Mouse (Mus musculus): Measurements from ENCODE around the gene Vmn1r54. TPM values are rescaled to one million over a fixed set of nuclear protein-coding genes. Genes with fewer than 3 reads are reported as not detected.

Gene Vmn1r54
- total and polyA plus RNA-seq, 3 experiments, result 0.16 TPM; not detected in 2

DNA sequence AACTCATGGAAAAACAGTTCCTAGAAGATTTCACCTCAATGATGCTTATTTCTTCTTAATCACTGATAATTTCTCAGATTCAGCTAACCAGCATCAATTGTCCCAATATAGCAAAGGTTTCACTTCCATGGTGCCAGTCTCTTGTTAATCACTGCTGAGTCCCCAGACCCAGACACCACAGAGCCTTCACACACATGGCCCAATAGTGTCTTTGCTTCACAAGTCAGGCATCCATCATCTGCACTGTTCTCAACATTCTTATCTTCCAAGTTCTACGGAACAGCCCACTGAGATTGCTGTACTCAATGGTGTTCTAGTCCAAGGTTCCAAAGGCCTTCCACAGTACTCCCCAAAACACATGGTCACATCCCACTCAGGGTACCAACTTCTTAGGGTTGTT lies 54.8 kb downstream of the Vmn1r54 start, which contains the start of gene BC048671:
TSS of gene BC048671 (plus strand) at position 301 of the 400 bp plus-strand sequence.
- Histone ChIP-seq H3K4me3 (ENCODE audit: low read depth, low read length) (no peak within 1 kb of the TSS), H3K36me3 (replicated peaks) (no peaks in the 10 kb centered on the region), H3K4me1 (ENCODE audit: insufficient read depth, low read depth, low read length) (no peaks in the 10 kb centered on the region), H3K9me3 (replicated peaks) (no peaks in the 10 kb centered on the region), H3K27me3 (ENCODE audit: insufficient read depth, low read length) (peaks cover 6% of the 10 kb centered on the region)
- TF ChIP-seq POLR2AphosphoS5 (IDR thresholded peaks at IDR 0.05; ENCODE audit: insufficient replicate concordance, low read depth, low read length), result no peak
- DNase-seq (ENCODE audit: low spot score) (no peak), ATAC-seq (ENCODE audit: extremely low read depth, insufficient number of reproducible peaks, low FRiP score, poor library complexity, severe bottlenecking) (no peak)

DNA sequence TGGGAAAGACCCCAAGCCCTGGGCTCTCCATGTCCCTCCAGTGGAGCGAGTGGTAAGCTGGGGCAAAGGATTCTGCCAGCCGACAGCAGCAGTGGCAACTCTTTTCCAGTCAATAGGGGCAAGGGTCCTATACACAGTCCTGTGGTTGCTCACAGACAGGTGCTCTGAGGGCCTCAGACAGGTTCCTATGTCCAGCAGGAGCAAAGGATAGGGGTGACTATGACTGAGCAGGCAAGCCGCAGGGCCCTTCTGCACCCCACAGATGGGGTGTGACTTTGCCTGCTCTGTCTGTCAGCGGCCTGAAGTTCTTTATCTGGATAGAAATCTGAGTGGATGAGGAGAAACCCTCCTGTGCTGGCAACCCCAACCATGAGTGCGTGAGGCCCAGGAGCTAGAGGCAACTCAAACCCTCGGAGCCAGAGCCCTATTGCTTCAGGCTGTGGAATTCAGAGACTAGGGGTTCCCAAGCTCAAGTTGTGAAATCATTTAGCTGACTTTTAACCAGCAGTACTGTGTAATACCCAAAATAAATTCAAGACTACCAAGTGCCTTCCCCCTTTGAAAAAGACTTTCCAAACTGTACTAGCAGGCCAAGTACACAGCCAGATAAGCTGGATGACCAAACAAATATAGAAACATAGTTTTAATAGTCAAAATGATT lies 60.3 kb downstream of the Vmn1r54 start:
- Histone ChIP-seq H3K4me3 (ENCODE audit: low read depth, low read length) (no peak overlapping the region), H3K27me3 (ENCODE audit: insufficient read depth, low read length) (peaks cover 3% of the 10 kb centered on the region; the same call in 1 of the 2 replicates), H3K36me3 (replicated peaks) (no peaks in the 10 kb centered on the region), H3K4me1 (ENCODE audit: insufficient read depth, low read depth, low read length) (no peaks in the 10 kb centered on the region; the same call in 1 of the 2 replicates), H3K9me3 (replicated peaks) (no peaks in the 10 kb centered on the region)
- no peak for ATAC-seq (ENCODE audit: extremely low read depth, insufficient number of reproducible peaks, low FRiP score, poor library complexity, severe bottlenecking)
- TF ChIP-seq TAL1 (conservative IDR thresholded peaks at IDR 0.05; ENCODE audit: low read depth, low read length) (no peak), POLR2AphosphoS5 (IDR thresholded peaks at IDR 0.05; ENCODE audit: insufficient replicate concordance, low read depth, low read length) (no peak), CTCF (IDR thresholded peaks at IDR 0.05; ENCODE audit: low read depth, low read length) (no peak), GATA1 (IDR thresholded peaks at IDR 0.05; ENCODE audit: borderline replicate concordance, low read length) (no peak), GATA2 (IDR thresholded peaks at IDR 0.05; ENCODE audit: borderline replicate concordance, low read depth, low read length) (no peak)
- no peak for DNase-seq (ENCODE audit: low spot score)

DNA sequence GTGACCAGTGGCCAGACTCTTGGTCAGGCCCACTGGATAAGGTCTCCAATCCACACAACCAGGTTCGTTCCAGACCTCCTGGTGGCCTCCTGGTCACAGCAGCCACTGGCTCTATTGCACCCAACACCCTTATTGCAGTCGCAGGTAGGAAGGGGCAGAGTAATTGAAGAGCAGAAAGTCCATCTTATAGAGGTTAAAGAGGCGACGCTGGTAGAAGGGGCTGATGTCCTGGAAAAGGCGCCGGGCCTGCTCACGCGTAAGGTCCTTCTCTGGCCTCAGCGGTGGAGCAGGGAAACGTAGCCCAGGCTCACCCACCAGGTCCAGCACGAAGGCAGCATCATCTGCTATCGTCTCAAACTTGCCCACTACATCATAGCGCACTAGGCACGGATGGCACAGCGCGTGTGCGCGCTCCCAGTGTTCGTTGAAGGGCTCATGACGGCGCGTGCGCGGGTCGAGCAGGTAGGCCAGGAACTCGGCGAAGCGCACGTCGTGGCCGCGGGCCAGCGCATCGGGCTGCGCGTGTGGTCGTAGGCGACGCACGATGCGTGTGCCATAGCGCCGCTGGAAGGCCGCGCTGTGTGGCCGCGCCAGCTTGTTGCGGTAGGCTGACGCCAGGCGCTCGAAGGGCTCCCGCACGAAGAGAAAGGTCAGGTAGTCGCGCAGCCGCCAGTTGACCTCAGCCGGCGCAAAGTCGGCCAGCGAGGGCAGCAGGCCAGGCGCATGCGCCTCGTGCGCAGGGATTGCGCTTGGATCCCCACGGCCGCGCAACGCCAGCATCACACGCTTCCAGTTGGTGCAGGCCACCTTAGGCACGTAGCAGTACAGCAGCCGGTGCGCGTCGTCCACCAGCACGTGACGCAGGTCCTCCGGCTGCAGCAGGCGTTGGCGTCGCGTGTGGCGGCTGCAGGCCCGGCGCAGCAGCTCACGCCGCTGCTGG lies 63.0 kb downstream of the Vmn1r54 start:
- no peaks in the 10 kb centered on the region for H3K36me3 ChIP-seq (replicated peaks)
- ATAC-seq (ENCODE audit: extremely low read depth, insufficient number of reproducible peaks, low FRiP score, poor library complexity, severe bottlenecking), result no peak
- H3K4me3 ChIP-seq (ENCODE audit: low read depth, low read length), result peak overlapping the region; percentile 30
- H3K4me1 ChIP-seq (ENCODE audit: insufficient read depth, low read depth, low read length), result no peaks in the 10 kb centered on the region; the same call in 1 of the 2 replicates
- no peak for TF ChIP-seq POLR2AphosphoS5 (IDR thresholded peaks at IDR 0.05; ENCODE audit: insufficient replicate concordance, low read depth, low read length)
- TF ChIP-seq CTCF (IDR thresholded peaks at IDR 0.05; ENCODE audit: low read depth, low read length), result no peak
- TF ChIP-seq TAL1 (conservative IDR thresholded peaks at IDR 0.05; ENCODE audit: low read depth, low read length), result no peak
- TF ChIP-seq GATA1 (IDR thresholded peaks at IDR 0.05; ENCODE audit: borderline replicate concordance, low read length), result no peak
- no peak for TF ChIP-seq GATA2 (IDR thresholded peaks at IDR 0.05; ENCODE audit: borderline replicate concordance, low read depth, low read length)
- peaks cover 3% of the 10 kb centered on the region; the same call in 1 of the 2 replicates for H3K27me3 ChIP-seq (ENCODE audit: insufficient read depth, low read length)
- DNase-seq (ENCODE audit: low spot score), result no peak
- no peaks in the 10 kb centered on the region for H3K9me3 ChIP-seq (replicated peaks)

DNA sequence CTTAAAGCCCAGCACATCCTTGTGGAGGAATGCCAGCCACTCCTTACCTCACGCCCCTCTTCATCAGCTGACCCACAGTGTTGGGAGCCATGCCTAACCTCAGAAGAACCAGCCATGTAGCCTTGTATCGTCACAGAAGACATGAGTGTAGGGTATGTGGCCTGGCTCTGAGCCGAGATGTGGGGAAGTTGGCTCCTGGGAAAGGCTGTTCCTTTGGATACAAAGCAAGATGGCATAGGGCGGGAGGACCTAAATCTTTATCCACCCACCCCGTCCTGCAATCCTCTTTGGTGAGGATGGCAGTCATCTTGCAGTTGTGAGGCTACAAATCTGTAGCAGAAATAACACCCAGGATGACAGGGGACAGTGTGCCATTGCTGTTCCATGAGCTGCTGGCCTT lies 69.9 kb downstream of the Vmn1r54 start:
- H3K4me3 ChIP-seq (ENCODE audit: low read depth, low read length), result no peak overlapping the region
- H3K4me1 ChIP-seq (ENCODE audit: insufficient read depth, low read depth, low read length), result no peaks in the 10 kb centered on the region
- TF ChIP-seq GATA1 (IDR thresholded peaks at IDR 0.05; ENCODE audit: borderline replicate concordance, low read length), result no peak
- TF ChIP-seq GATA2 (IDR thresholded peaks at IDR 0.05; ENCODE audit: borderline replicate concordance, low read depth, low read length), result no peak
- TF ChIP-seq POLR2AphosphoS5 (IDR thresholded peaks at IDR 0.05; ENCODE audit: insufficient replicate concordance, low read depth, low read length), result no peak
- TF ChIP-seq TAL1 (conservative IDR thresholded peaks at IDR 0.05; ENCODE audit: low read depth, low read length), result no peak
- TF ChIP-seq CTCF (IDR thresholded peaks at IDR 0.05; ENCODE audit: low read depth, low read length), result no peak
- H3K27me3 ChIP-seq (ENCODE audit: insufficient read depth, low read length), result peaks cover 4% of the 10 kb centered on the region; the same call in 1 of the 2 replicates
- no peaks in the 10 kb centered on the region for H3K36me3 ChIP-seq (replicated peaks)
- no peak for ATAC-seq (ENCODE audit: extremely low read depth, insufficient number of reproducible peaks, low FRiP score, poor library complexity, severe bottlenecking)
- H3K9me3 ChIP-seq (replicated peaks), result no peaks in the 10 kb centered on the region
- DNase-seq (ENCODE audit: low spot score), result no peak

DNA sequence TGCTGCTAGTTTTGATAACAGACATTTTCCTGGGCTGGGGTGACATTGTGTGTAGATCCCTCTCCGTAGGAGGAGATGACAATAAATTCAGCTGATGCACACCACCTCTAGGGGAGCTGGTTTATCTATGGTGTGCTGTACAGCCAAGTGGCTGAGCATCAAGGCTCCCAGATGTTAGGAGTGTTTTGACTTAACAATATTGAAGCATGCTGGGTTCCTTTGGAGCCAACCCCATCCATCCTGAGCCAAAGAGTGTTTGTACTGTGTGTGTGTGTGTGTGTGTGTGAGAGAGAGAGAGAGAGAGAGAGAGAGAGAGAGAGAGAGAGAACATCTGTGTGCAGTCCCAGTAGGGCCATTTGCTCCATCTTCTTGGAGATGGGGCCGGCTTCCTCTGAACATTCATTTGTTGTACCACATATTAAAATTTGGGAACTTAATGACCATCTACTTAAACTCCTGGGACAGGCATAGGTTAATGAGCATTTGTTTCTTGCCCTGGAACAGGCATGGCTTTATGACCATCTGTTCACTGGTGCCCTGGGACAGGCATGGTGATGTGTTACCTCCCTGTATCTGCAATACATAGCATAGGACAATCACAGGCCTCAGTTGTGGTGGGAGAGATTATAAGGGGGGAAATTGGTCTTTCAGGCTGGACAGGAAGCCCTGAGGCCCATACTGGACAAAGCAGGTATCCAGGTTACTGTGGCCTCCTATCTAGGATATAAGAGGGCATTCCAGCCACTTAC lies 71.6 kb downstream of the Vmn1r54 start:
- DNase-seq (ENCODE audit: low spot score) (no peak), ATAC-seq (ENCODE audit: extremely low read depth, insufficient number of reproducible peaks, low FRiP score, poor library complexity, severe bottlenecking) (no peak)

More for the DNA sequence above, 71.6 kb downstream of the Vmn1r54 start:
- H3K4me3 ChIP-seq (ENCODE audit: low read depth, low read length), result no peak overlapping the region
- peaks cover 4% of the 10 kb centered on the region; the same call in 1 of the 2 replicates for H3K27me3 ChIP-seq (ENCODE audit: insufficient read depth, low read length)
- no peaks in the 10 kb centered on the region for H3K36me3 ChIP-seq (replicated peaks)
- peaks cover 2% of the 10 kb centered on the region; the same call in 1 of the 2 replicates for H3K4me1 ChIP-seq (ENCODE audit: insufficient read depth, low read depth, low read length)
- no peak for TF ChIP-seq CTCF (IDR thresholded peaks at IDR 0.05; ENCODE audit: low read depth, low read length)
- no peak for TF ChIP-seq GATA2 (IDR thresholded peaks at IDR 0.05; ENCODE audit: borderline replicate concordance, low read depth, low read length)
- TF ChIP-seq POLR2AphosphoS5 (IDR thresholded peaks at IDR 0.05; ENCODE audit: insufficient replicate concordance, low read depth, low read length), result no peak
- TF ChIP-seq GATA1 (IDR thresholded peaks at IDR 0.05; ENCODE audit: borderline replicate concordance, low read length), result no peak
- no peak for TF ChIP-seq TAL1 (conservative IDR thresholded peaks at IDR 0.05; ENCODE audit: low read depth, low read length)
- no peaks in the 10 kb centered on the region for H3K9me3 ChIP-seq (replicated peaks)
